Mouse (Mus musculus) lung, postnatal 0 days (tissue): ENCODE results near the gene Mlx.

Experiments used
- CTCF ChIP-seq: IDR thresholded peaks from 2 replicates; pipeline ENCODE4 v1.5.1; 2016; ENCODE audit warnings: antibody characterized with exemption, mild to moderate bottlenecking
- EP300 ChIP-seq: IDR thresholded peaks from 2 replicates; pipeline ENCODE4 v1.6.1; 2016; ENCODE audit warnings: antibody characterized with exemption, mild to moderate bottlenecking, control low read depth

- TF ChIP-seq CTCF, result no peak
- TF ChIP-seq EP300, result no peak
Measured at GRCm38 (mm10) chr11:101119761-101120544, 32.9 kb downstream of the Mlx start, which contains the start of the genes Retreg3 and Tubg1.
